Mouse (Mus musculus): ENCODE data around the gene Kcnrg. TPM values are rescaled to one million over a fixed set of nuclear protein-coding genes. Genes with fewer than 3 reads are reported as not detected.

The Kcnrg gene
- polyA plus RNA-seq, 1 experiment from 2014 or later = 0.51 TPM

- peak overlapping the region; percentile 81 for H3K4me2 ChIP-seq (ENCODE audit: low read length)
- H3K9me3 ChIP-seq (ENCODE audit: control insufficient read depth, low read length) = no peaks in the 10 kb centered on the region
- H3K36me3 ChIP-seq (ENCODE audit: control insufficient read depth, insufficient read depth, low read length) = no peaks in the 10 kb centered on the region
- H3K27ac ChIP-seq (replicated peaks in 1 of 2; ENCODE audit: control insufficient read depth in 1 of 2, insufficient read depth in 1 of 2, low read depth in 2 of 2, low read length in 2 of 2) = peak overlapping the region; percentile 95 to 98
- peak overlapping the region; percentile 91 to 94 for H3K4me3 ChIP-seq (ENCODE audit: control insufficient read depth in 1 of 2, insufficient read depth in 1 of 2, low read depth in 1 of 2, low read length in 2 of 2)
- ATAC-seq (ENCODE audit: insufficient number of reproducible peaks, insufficient read depth, low FRiP score, low read depth) = no peak
- H3K4me1 ChIP-seq (ENCODE audit: control insufficient read depth in 2 of 2, insufficient read depth in 2 of 2, low read length in 2 of 2) = peaks cover 0 to 15% of the 10 kb centered on the region in 2 experiments; a peak in 2 of 4 replicates
- H3K27me3 ChIP-seq (ENCODE audit: control insufficient read depth, insufficient read depth, low read length) = no peaks in the 10 kb centered on the region
- peak overlapping the region; percentile 98 for H3K9ac ChIP-seq (ENCODE audit: low read length)
- WGBS = under 1% methylated on average over 24 of the region's 24 CpGs
These were observed 40.1 kb downstream of the Kcnrg start for GRCm38 (mm10) chr14:61647182-61647880.

DNA sequence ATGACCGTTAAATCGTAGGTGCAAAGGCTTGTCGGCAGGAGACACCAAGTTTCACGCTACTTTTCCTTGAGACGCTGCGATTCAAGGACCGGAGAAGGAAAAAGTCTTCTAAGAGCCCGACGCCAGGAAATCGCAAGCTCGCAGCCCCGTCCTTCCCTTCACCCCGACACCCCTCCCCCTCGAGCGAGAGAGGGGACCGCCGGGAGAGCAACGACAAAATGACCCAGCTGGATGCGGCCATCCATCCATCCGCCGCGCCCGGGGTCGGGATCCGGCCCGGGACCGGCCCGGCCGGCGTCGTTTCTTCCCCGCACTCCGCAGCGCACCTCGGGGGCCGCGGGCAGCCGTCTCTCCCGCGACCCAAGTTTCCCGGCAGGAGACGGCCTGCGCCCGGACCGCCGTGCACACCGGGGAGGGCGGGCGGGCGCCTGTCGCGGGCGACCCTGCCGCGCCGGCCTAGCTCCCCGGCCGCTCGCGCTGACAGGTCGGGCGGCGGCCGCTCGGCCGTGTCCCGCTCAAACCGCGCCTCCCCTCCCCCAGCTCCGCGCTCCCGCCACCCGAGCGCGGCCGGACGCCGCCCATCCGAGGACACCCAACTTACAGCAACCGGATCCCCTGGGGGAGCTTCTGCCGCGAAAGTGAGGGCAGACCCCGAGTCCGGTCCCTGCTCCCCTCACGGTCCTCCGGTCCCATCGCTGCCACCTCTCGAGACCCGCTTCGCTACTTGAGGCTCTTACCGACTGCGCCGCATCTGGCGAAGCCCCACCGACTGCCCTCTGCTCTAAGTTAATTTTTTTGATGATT is 40.8 kb downstream of the Kcnrg start:
- Histone ChIP-seq H3K27me3 (ENCODE audit: control insufficient read depth, insufficient read depth, low read length) (no peaks in the 10 kb centered on the region), H3K4me1 (ENCODE audit: control insufficient read depth in 2 of 2, insufficient read depth in 2 of 2, low read length in 2 of 2) (peaks cover 0 to 15% of the 10 kb centered on the region in 2 experiments; a peak in 2 of 4 replicates), H3K27ac (replicated peaks in 1 of 2; ENCODE audit: control insufficient read depth in 1 of 2, insufficient read depth in 1 of 2, low read depth in 2 of 2, low read length in 2 of 2) (peak overlapping the region; percentile 95 to 98), H3K4me3 (ENCODE audit: control insufficient read depth in 1 of 2, insufficient read depth in 1 of 2, low read depth in 1 of 2, low read length in 2 of 2) (peak overlapping the region; percentile 91 to 94), H3K4me2 (ENCODE audit: low read length) (peak overlapping the region; percentile 81), H3K9ac (ENCODE audit: low read length) (peak overlapping the region; percentile 98), H3K9me3 (ENCODE audit: control insufficient read depth, low read length) (no peaks in the 10 kb centered on the region), H3K36me3 (ENCODE audit: control insufficient read depth, insufficient read depth, low read length) (no peaks in the 10 kb centered on the region)
- WGBS = under 1% methylated on average over 88 of the region's 95 CpGs
- peak; percentile 74 for ATAC-seq (ENCODE audit: insufficient number of reproducible peaks, insufficient read depth, low FRiP score, low read depth)

DNA sequence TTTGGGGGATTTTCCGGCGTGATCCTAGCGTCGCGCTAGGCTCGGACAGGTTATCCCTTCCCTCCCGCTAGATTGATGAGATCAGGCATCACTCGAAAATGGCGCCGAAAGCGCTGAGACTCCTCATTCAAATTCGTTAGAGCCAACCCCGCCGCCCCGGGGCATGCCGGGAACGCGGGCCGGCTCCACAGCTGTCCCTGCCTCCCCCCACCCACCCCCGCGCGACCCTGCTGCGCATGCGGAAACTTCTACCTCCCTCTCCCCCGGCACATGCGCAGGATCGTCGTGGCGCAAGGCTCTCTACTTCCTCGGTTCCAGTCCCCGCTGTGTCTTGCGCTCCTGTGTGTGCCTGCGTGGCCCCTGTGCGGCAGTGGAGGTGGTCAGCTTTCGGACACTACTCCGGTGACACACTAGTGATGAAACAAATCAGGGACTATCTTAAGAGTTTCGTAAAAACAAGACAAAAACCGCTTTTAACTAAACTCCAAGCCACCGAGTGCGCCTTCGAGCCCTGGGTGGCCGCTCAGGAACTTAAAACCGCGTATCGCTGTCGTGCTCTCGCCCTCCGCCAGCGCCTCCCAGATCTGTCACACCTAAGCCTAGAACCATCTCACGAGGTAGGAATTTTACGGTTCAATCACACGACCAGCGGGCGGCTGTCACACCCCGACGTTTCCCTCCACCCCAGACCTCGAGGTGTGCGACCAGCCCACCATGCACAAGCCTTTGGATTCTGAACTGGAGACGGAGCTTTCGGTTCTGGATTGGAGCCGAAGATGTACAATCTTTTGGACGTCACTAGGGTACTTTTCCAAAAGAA is 41.6 kb downstream of the Kcnrg start:
- no peaks in the 10 kb centered on the region for H3K27me3 ChIP-seq (ENCODE audit: control insufficient read depth, insufficient read depth, low read length)
- no peaks in the 10 kb centered on the region for H3K9me3 ChIP-seq (ENCODE audit: control insufficient read depth, low read length)
- H3K9ac ChIP-seq (ENCODE audit: low read length) = peak overlapping the region; percentile 98
- peak; percentile 92 for ATAC-seq (ENCODE audit: insufficient number of reproducible peaks, insufficient read depth, low FRiP score, low read depth)
- H3K4me1 ChIP-seq (ENCODE audit: control insufficient read depth in 2 of 2, insufficient read depth in 2 of 2, low read length in 2 of 2) = peaks cover 0 to 15% of the 10 kb centered on the region in 2 experiments; a peak in 2 of 4 replicates
- H3K4me2 ChIP-seq (ENCODE audit: low read length) = peak overlapping the region; percentile 81
- 2% methylated on average over 62 of the region's 62 CpGs for WGBS
- H3K4me3 ChIP-seq (ENCODE audit: control insufficient read depth in 1 of 2, insufficient read depth in 1 of 2, low read depth in 1 of 2, low read length in 2 of 2) = peak overlapping the region; percentile 91 to 94
- H3K27ac ChIP-seq (replicated peaks in 1 of 2; ENCODE audit: control insufficient read depth in 1 of 2, insufficient read depth in 1 of 2, low read depth in 2 of 2, low read length in 2 of 2) = peak overlapping the region; percentile 95 to 98
- no peaks in the 10 kb centered on the region for H3K36me3 ChIP-seq (ENCODE audit: control insufficient read depth, insufficient read depth, low read length)

- 33% methylated on average over 9 of the region's 9 CpGs for WGBS
- Histone ChIP-seq H3K4me1 (ENCODE audit: control insufficient read depth in 2 of 2, insufficient read depth in 2 of 2, low read length in 2 of 2) (peaks cover 0 to 15% of the 10 kb centered on the region in 2 experiments; a peak in 2 of 4 replicates), H3K9me3 (ENCODE audit: control insufficient read depth, low read length) (no peaks in the 10 kb centered on the region), H3K36me3 (ENCODE audit: control insufficient read depth, insufficient read depth, low read length) (no peaks in the 10 kb centered on the region), H3K4me2 (ENCODE audit: low read length) (0 out of 2 replicates have a peak overlapping the region, but pooled peaks have one; percentile 81), H3K9ac (ENCODE audit: low read length) (no peak overlapping the region), H3K27ac (replicated peaks in 1 of 2; ENCODE audit: control insufficient read depth in 1 of 2, insufficient read depth in 1 of 2, low read depth in 2 of 2, low read length in 2 of 2) (0 out of 4 replicates have a peak overlapping the region, but pooled peaks of 1 of the 2 experiments have one; percentile 8), H3K27me3 (ENCODE audit: control insufficient read depth, insufficient read depth, low read length) (no peaks in the 10 kb centered on the region), H3K4me3 (ENCODE audit: control insufficient read depth in 1 of 2, insufficient read depth in 1 of 2, low read depth in 1 of 2, low read length in 2 of 2) (no peak overlapping the region)
- no peak for ATAC-seq (ENCODE audit: insufficient number of reproducible peaks, insufficient read depth, low FRiP score, low read depth)
These were observed 43.2 kb downstream of the Kcnrg start for GRCm38 (mm10) chr14:61650291-61650960.

DNA sequence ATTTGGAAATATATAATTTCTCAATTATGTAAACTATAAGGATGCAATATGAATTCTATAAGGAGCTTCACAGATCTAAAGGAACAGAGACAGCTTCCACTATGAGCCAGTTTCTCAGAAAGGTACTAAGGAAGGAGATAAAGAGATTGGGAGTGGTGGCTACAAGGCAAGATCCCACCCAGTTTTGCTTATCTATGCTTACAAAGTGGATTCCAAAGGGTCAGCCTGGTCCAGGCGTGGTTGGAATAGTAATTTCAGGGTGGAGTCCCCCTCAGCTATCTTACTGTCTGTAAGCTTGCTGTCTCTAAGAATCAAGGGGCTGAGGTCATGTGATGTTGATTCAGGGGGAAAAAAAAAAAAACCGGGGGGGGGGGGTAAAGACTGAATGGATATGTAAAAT is 49.2 kb downstream of the Kcnrg start:
- H3K4me3 ChIP-seq (ENCODE audit: control insufficient read depth in 1 of 2, insufficient read depth in 1 of 2, low read depth in 1 of 2, low read length in 2 of 2) = no peak overlapping the region

DNA sequence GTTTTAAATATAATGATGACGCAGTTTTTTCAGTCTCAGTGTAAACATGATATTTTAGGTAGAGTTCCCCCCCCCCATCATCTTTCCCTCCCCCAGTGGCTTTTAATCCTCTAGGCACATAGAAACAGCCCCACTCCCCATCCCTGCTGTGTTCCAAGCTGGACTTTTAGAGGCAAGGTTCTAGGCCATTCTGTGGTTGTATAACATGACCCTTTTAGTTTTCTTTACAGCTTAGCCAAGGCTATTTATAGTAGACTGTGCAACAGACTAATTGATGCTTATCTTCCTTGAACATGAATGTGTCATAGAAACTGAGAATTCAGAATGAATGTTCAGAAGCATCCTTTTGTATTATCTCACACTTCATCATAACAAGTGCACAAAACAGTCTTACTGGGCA is 54.2 kb downstream of the Kcnrg start:
- H3K36me3 ChIP-seq (ENCODE audit: control insufficient read depth, insufficient read depth, low read length) = 0 out of 2 replicates have a peak, but pooled peaks cover 6% of the 10 kb centered on the region
- H3K4me3 ChIP-seq (ENCODE audit: control insufficient read depth in 1 of 2, insufficient read depth in 1 of 2, low read depth in 1 of 2, low read length in 2 of 2) = no peak overlapping the region
- no peak overlapping the region for H3K27ac ChIP-seq (replicated peaks in 1 of 2; ENCODE audit: control insufficient read depth in 1 of 2, insufficient read depth in 1 of 2, low read depth in 2 of 2, low read length in 2 of 2)
- no peaks in the 10 kb centered on the region for H3K9me3 ChIP-seq (ENCODE audit: control insufficient read depth, low read length)
- no peak overlapping the region for H3K4me2 ChIP-seq (ENCODE audit: low read length)
- no peak overlapping the region for H3K9ac ChIP-seq (ENCODE audit: low read length)
- no peak for ATAC-seq (ENCODE audit: insufficient number of reproducible peaks, insufficient read depth, low FRiP score, low read depth)
- 82% methylated on average over 1 of the region's 1 CpGs for WGBS
- H3K4me1 ChIP-seq (ENCODE audit: control insufficient read depth in 2 of 2, insufficient read depth in 2 of 2, low read length in 2 of 2) = no peaks in the 10 kb centered on the region
- H3K27me3 ChIP-seq (ENCODE audit: control insufficient read depth, insufficient read depth, low read length) = no peaks in the 10 kb centered on the region

More for the DNA sequence above, 49.2 kb downstream of the Kcnrg start:
- H3K9me3 ChIP-seq (ENCODE audit: control insufficient read depth, low read length) = no peaks in the 10 kb centered on the region
- no peak overlapping the region for H3K4me2 ChIP-seq (ENCODE audit: low read length)
- 24% methylated on average over 2 of the region's 2 CpGs for WGBS
- H3K27me3 ChIP-seq (ENCODE audit: control insufficient read depth, insufficient read depth, low read length) = no peaks in the 10 kb centered on the region
- no peak overlapping the region for H3K27ac ChIP-seq (replicated peaks in 1 of 2; ENCODE audit: control insufficient read depth in 1 of 2, insufficient read depth in 1 of 2, low read depth in 2 of 2, low read length in 2 of 2)
- ATAC-seq (ENCODE audit: insufficient number of reproducible peaks, insufficient read depth, low FRiP score, low read depth) = no peak
- H3K36me3 ChIP-seq (ENCODE audit: control insufficient read depth, insufficient read depth, low read length) = no peaks in the 10 kb centered on the region
- H3K4me1 ChIP-seq (ENCODE audit: control insufficient read depth in 2 of 2, insufficient read depth in 2 of 2, low read length in 2 of 2) = no peaks in the 10 kb centered on the region
- no peak overlapping the region for H3K9ac ChIP-seq (ENCODE audit: low read length)

DNA sequence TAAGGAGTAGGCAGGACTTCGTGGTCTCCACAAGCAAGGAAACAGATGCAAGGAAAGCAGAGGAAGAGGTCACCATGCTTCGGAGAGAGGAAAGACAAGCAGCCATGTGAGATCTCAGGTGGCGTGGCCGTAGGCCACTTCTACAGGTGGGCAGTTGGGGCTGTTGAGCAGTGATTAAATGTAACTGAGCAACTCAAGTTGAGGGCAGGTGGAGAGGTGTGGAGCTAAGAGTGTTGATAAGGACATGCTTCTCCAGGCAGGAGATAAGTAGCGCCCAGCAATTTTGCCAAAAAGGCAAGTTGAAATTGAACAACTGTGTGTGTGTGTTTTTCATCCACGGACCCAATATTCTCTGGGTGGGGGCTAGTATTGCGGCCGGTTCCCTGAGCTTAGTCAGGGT is 55.0 kb downstream of the Kcnrg start:
- Histone ChIP-seq H3K9ac (ENCODE audit: low read length) (no peak overlapping the region), H3K27ac (replicated peaks in 1 of 2; ENCODE audit: control insufficient read depth in 1 of 2, insufficient read depth in 1 of 2, low read depth in 2 of 2, low read length in 2 of 2) (no peak overlapping the region), H3K36me3 (ENCODE audit: control insufficient read depth, insufficient read depth, low read length) (0 out of 2 replicates have a peak, but pooled peaks cover 6% of the 10 kb centered on the region), H3K4me1 (ENCODE audit: control insufficient read depth in 2 of 2, insufficient read depth in 2 of 2, low read length in 2 of 2) (no peaks in the 10 kb centered on the region), H3K27me3 (ENCODE audit: control insufficient read depth, insufficient read depth, low read length) (no peaks in the 10 kb centered on the region), H3K4me3 (ENCODE audit: control insufficient read depth in 1 of 2, insufficient read depth in 1 of 2, low read depth in 1 of 2, low read length in 2 of 2) (no peak overlapping the region), H3K4me2 (ENCODE audit: low read length) (no peak overlapping the region), H3K9me3 (ENCODE audit: control insufficient read depth, low read length) (no peaks in the 10 kb centered on the region)
- ATAC-seq (ENCODE audit: insufficient number of reproducible peaks, insufficient read depth, low FRiP score, low read depth) = no peak
- WGBS = 86% methylated on average over 8 of the region's 8 CpGs

Measured in heart, embryonic 14.5 days (tissue).